Mouse (Mus musculus) lung, postnatal 0 days (tissue): ENCODE results near the gene Hexim1. TPM values are rescaled to one million over a fixed set of nuclear protein-coding genes. Genes with fewer than 3 reads are reported as not detected.

Source experiments
- ATAC-seq: fragments of 200-750 bp; cut with Nextera tagmentation; 2 replicates; pipeline ENCODE4 v1.8.0; 2017; ENCODE audit warnings: moderate library complexity
- DNase-seq: peaks from one replicate; pipeline ENCODE4 v3.0.0-alpha.2; 2016; ENCODE audit warnings: low spot score
- H3K27ac ChIP-seq: fragments of 300-500 bp; sonication (generic); 2 replicates; pipeline ENCODE4 v1.5.1; 2014; ENCODE audit warnings: antibody characterized with exemption, mild to moderate bottlenecking, low read length, mixed read lengths
- H3K27me3 ChIP-seq: fragments of 300-500 bp; sonication (generic); replicated peaks from 2 replicates; pipeline ENCODE4 v1.6.1; 2014; ENCODE audit warnings: low read length, mixed read lengths; ENCODE audit not compliant: insufficient read depth
- H3K36me3 ChIP-seq: fragments of 300-500 bp; sonication (generic); 2 replicates; pipeline ENCODE4 v1.6.1; 2014; ENCODE audit warnings: low read length, mixed read lengths; ENCODE audit not compliant: insufficient read depth
- H3K4me1 ChIP-seq: fragments of 300-500 bp; sonication (generic); 2 replicates; pipeline ENCODE4 v1.6.1; 2014; ENCODE audit warnings: antibody characterized with exemption, low read depth, low read length, mixed read lengths; ENCODE audit not compliant: insufficient read depth
- H3K4me2 ChIP-seq: fragments of 300-500 bp; sonication (generic); replicated peaks from 2 replicates; pipeline ENCODE4 v1.6.1; 2014; ENCODE audit warnings: low read depth, mild to moderate bottlenecking, low read length, moderate library complexity, mixed read lengths
- H3K4me3 ChIP-seq: fragments of 300-500 bp; sonication (generic); 2 replicates; pipeline ENCODE4 v1.5.1; 2014; ENCODE audit warnings: low read depth, low read length
- H3K9ac ChIP-seq: fragments of 300-500 bp; sonication (generic); replicated peaks from 2 replicates; pipeline ENCODE4 v1.6.1; 2014; ENCODE audit warnings: low read depth, mild to moderate bottlenecking
- H3K9me3 ChIP-seq: fragments of 300-500 bp; sonication (generic); 2 replicates; pipeline ENCODE4 v1.6.1; 2016; ENCODE audit warnings: low read length, mixed read lengths
- CTCF ChIP-seq: IDR thresholded peaks from 2 replicates; pipeline ENCODE4 v1.5.1; 2016; ENCODE audit warnings: antibody characterized with exemption, mild to moderate bottlenecking
- EP300 ChIP-seq: IDR thresholded peaks from 2 replicates; pipeline ENCODE4 v1.6.1; 2016; ENCODE audit warnings: antibody characterized with exemption, mild to moderate bottlenecking, control low read depth
- WGBS: fragments of 180-500 bp; shearing (Covaris S2); extraction: QIAGEN DNeasy Blood & Tissue Kit; methylation state at CpG from one replicate; pipeline ENCODE4 v1.1.7; 2014; 5-methylcytosine and 5-hydroxymethylcytosine counted together
- polyA plus RNA-seq: library from polyadenylated mRNA; unstranded; fragments of >200 nt; fragmentation: Nextera tagmentation; extraction: Ambion mirVana; gene quantifications from 2 replicates; pipeline ENCODE4 v1.2.1, GENCODE M21; 2015

Gene Hexim1
- polyA plus RNA-seq, 1 experiment from 2014 or later: 6.5 TPM

GRCm38 (mm10) chr11:103095801-103096200 lies 20.2 kb upstream of the Hexim1 start:
- Histone ChIP-seq H3K36me3 (no peaks in the 10 kb centered on the region), H3K9ac (no peak overlapping the region), H3K27me3 (no peaks in the 10 kb centered on the region), H3K9me3 (no peaks in the 10 kb centered on the region), H3K27ac (no peak overlapping the region), H3K4me2 (no peak overlapping the region), H3K4me1 (no peaks in the 10 kb centered on the region; the same call in 1 of the 2 replicates), H3K4me3 (no peak overlapping the region)
- 92% methylated on average over 6 of the region's 6 CpGs for WGBS
- ATAC-seq (no peak), DNase-seq (no peak)
- no peak for TF ChIP-seq EP300
- TF ChIP-seq CTCF: no peak

- WGBS: 12% methylated on average over 21 of the region's 22 CpGs
- no peaks in the 10 kb centered on the region for H3K9me3 ChIP-seq
- DNase-seq: peak; percentile 60
- H3K4me1 ChIP-seq: peaks cover 5% of the 10 kb centered on the region; the same call in 1 of the 2 replicates
- H3K27me3 ChIP-seq: no peaks in the 10 kb centered on the region
- peak; percentile 45 for ATAC-seq
- no peaks in the 10 kb centered on the region for H3K36me3 ChIP-seq
- TF ChIP-seq EP300: no peak
- TF ChIP-seq CTCF: no peak
- 0 out of 2 replicates have a peak overlapping the region, but pooled peaks have one; percentile 27 for H3K27ac ChIP-seq
- H3K4me3 ChIP-seq: no peak overlapping the region
- H3K4me2 ChIP-seq: peak overlapping the region; percentile 6; the same call in 1 of the 2 replicates
- no peak overlapping the region for H3K9ac ChIP-seq
Measured at GRCm38 (mm10) chr11:103096979-103097894, 18.8 kb upstream of the Hexim1 start.

- H3K4me2 ChIP-seq: no peak overlapping the region
- no peak overlapping the region for H3K9ac ChIP-seq
- no peak overlapping the region for H3K27ac ChIP-seq
- H3K9me3 ChIP-seq: no peaks in the 10 kb centered on the region
- ATAC-seq: no peak
- TF ChIP-seq CTCF: no peak
- no peak for TF ChIP-seq EP300
- WGBS: 74% methylated on average over 11 of the region's 11 CpGs
- H3K36me3 ChIP-seq: no peaks in the 10 kb centered on the region
- no peaks in the 10 kb centered on the region for H3K27me3 ChIP-seq
- no peak overlapping the region for H3K4me3 ChIP-seq
- peaks cover 10% of the 10 kb centered on the region for H3K4me1 ChIP-seq
- DNase-seq: no peak
Measured at GRCm38 (mm10) chr11:103098531-103099190, 17.4 kb upstream of the Hexim1 start.

- no peak for ATAC-seq
- Histone ChIP-seq H3K27ac (no peak overlapping the region), H3K27me3 (no peaks in the 10 kb centered on the region), H3K4me1 (peaks cover 10% of the 10 kb centered on the region), H3K9ac (no peak overlapping the region), H3K4me2 (no peak overlapping the region), H3K4me3 (no peak overlapping the region), H3K9me3 (no peaks in the 10 kb centered on the region), H3K36me3 (no peaks in the 10 kb centered on the region)
- 65% methylated on average over 12 of the region's 12 CpGs for WGBS
- DNase-seq: no peak
- no peak for TF ChIP-seq CTCF
- no peak for TF ChIP-seq EP300
Measured at GRCm38 (mm10) chr11:103099352-103099940, 16.6 kb upstream of the Hexim1 start.

- Histone ChIP-seq H3K27ac (no peak overlapping the region), H3K36me3 (0 out of 2 replicates have a peak, but pooled peaks cover under 1% of the 10 kb centered on the region), H3K9ac (no peak overlapping the region), H3K4me2 (no peak overlapping the region), H3K4me1 (peaks cover 10% of the 10 kb centered on the region), H3K9me3 (no peaks in the 10 kb centered on the region), H3K27me3 (no peaks in the 10 kb centered on the region), H3K4me3 (no peak overlapping the region)
- 48% methylated on average over 8 of the region's 8 CpGs for WGBS
- TF ChIP-seq EP300: no peak
- TF ChIP-seq CTCF: no peak
- DNase-seq (no peak), ATAC-seq (no peak)
Measured at GRCm38 (mm10) chr11:103100361-103100760, 15.7 kb upstream of the Hexim1 start.

GRCm38 (mm10) chr11:103101481-103101865 lies 14.6 kb upstream of the Hexim1 start, which contains the start of the genes Plcd3 and Acbd4:
TSS of gene Plcd3 (minus strand) at chr11:103101658.
TSS of gene Acbd4 (plus strand) at chr11:103101682.
- H3K4me2 ChIP-seq: peak within 1 kb of the TSS; percentile 67
- H3K4me1 ChIP-seq: peaks cover 10% of the 10 kb centered on the region
- H3K36me3 ChIP-seq: 0 out of 2 replicates have a peak, but pooled peaks cover 4% of the 10 kb centered on the region
- TF ChIP-seq CTCF (peak; percentile 17; the same call in 1 of the 2 replicates), EP300 (no peak)
- peak within 1 kb of the TSS; percentile 49 for H3K4me3 ChIP-seq
- under 1% methylated on average over 32 of the region's 34 CpGs for WGBS
- H3K27me3 ChIP-seq: no peaks in the 10 kb centered on the region
- H3K27ac ChIP-seq: peak within 1 kb of the TSS; percentile 16
- H3K9me3 ChIP-seq: no peaks in the 10 kb centered on the region
- DNase-seq: peak; percentile 92
- peak; percentile 53 for ATAC-seq
- peak within 1 kb of the TSS; percentile 20 for H3K9ac ChIP-seq
